Mouse (Mus musculus): ENCODE results near the gene Pmfbp1. TPM values are rescaled to one million over a fixed set of nuclear protein-coding genes. Genes with fewer than 3 reads are reported as not detected.

The Pmfbp1 gene
- polyA plus RNA-seq, 1 experiment: 0.02 TPM

DNA sequence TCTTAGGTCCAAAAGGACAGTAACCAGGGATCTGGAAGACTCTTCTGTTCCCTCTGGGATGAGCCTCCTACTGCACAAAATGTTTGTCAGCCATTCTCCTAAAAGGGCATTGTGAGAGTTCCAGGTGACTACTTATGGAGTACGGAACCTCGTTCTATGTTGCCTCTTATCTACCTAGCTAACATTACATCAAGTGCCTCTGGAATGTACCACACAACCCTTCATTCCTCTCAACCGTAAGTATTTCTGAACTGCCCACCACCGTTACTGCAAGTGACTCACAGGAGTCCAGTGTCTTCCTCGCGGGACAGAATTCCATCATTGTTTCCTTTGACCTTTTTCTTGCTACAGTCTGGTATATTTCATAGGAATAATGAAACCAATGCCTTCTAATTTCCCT is 1.0 kb upstream of the Pmfbp1 start:
- H3K4me3 ChIP-seq (replicated peaks; ENCODE audit: extremely low read depth, low read depth, low read length): no peak overlapping the region
- WGBS: 68% methylated on average over 6 of the region's 6 CpGs
- no peak for DNase-seq
- TF ChIP-seq POLR2A (IDR thresholded peaks at IDR 0.05; ENCODE audit: borderline replicate concordance, extremely low read depth, low read depth, low read length) (no peak), CTCF (IDR thresholded peaks at IDR 0.05; ENCODE audit: insufficient read depth, low read length) (no peak)
- H3K4me1 ChIP-seq (ENCODE audit: control insufficient read depth, insufficient read depth, low read length): no peaks in the 10 kb centered on the region

DNA sequence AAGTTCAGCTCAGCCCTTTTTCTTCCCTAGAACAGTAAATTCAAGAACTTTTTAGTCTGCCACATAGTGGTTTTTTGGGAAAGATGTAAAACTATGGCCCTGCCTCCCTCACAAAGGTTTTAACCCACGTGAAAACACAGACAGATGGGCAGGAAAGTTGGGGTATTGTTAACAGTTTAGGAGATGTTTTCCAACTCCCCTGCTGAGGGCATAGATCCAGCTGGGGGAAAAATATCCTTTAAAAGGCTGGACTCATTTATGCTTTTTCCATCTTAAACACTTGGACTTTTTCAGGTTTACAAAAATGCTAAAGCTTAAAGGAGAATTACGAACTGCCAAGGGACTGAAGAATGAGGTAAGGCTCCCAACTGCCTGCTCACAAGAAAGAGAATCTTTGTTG is 774 bp downstream of the Pmfbp1 start:
- WGBS: 65% methylated on average over 2 of the region's 2 CpGs

DNA sequence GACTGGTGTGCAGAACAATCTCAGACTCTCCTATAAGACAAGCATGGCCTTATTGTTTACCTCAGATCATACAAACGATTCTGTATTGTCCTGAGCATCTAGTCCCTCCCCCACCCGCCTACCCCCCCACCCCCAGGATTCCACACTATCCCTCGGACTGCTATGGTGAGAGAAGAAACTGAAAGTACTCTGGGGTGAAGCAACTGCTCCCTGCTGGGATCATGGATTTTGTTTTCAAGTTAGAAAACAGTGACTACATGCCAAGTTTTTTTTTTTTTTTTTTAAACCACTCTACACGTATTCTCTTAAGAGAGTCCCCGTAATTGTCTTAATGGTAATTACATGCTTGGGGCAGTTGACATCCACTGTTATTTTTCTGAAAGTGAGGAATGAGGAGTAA is 3.6 kb downstream of the Pmfbp1 start:
- TF ChIP-seq CTCF (IDR thresholded peaks at IDR 0.05; ENCODE audit: insufficient read depth, low read length) (no peak), POLR2A (IDR thresholded peaks at IDR 0.05; ENCODE audit: borderline replicate concordance, extremely low read depth, low read depth, low read length) (no peak)
- WGBS: 51% methylated on average over 5 of the region's 5 CpGs
- no peak overlapping the region for H3K4me3 ChIP-seq (replicated peaks; ENCODE audit: extremely low read depth, low read depth, low read length)
- DNase-seq: no peak
- H3K4me1 ChIP-seq (ENCODE audit: control insufficient read depth, insufficient read depth, low read length): no peaks in the 10 kb centered on the region

More for the DNA sequence above, 774 bp downstream of the Pmfbp1 start:
- no peak for DNase-seq
- no peak for TF ChIP-seq POLR2A (IDR thresholded peaks at IDR 0.05; ENCODE audit: borderline replicate concordance, extremely low read depth, low read depth, low read length)
- no peak for TF ChIP-seq CTCF (IDR thresholded peaks at IDR 0.05; ENCODE audit: insufficient read depth, low read length)
- Histone ChIP-seq H3K4me3 (replicated peaks; ENCODE audit: extremely low read depth, low read depth, low read length) (no peak overlapping the region), H3K4me1 (ENCODE audit: control insufficient read depth, insufficient read depth, low read length) (no peaks in the 10 kb centered on the region)

DNA sequence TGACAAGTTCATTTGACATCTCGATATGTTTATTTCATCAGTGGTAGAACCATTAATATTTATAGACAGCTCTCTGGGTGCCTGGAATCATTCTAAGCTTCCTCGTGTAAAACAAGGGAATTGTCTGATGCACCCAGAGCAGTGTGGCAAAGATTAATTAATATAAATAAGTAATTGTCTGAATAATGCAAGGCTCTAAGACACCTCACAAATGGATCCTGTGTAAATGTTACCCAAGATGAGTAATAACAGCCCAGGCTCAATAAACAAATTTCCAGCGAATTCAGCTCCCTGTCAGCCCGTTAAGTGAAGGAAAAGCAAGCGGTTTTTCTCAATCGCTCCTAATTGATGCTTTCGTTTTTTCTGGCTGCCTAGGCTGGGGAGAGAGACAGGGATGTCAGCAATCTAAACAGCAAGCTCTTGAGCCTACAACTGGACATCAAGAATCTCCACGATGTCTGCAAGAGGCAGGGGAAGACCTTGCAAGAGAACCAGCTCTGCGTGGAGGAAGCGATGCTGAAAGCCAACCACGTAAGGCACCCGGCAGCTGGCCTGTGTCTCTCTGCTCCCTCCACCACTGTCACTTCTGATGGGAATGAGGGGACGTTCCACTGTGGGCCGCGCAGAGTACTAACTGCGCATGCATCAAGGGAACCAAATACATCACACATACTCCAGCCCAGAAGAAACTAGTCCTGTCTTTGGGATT is 5.3 kb downstream of the Pmfbp1 start:
- no peak for TF ChIP-seq CTCF (IDR thresholded peaks at IDR 0.05; ENCODE audit: insufficient read depth, low read length)
- TF ChIP-seq POLR2A (IDR thresholded peaks at IDR 0.05; ENCODE audit: borderline replicate concordance, extremely low read depth, low read depth, low read length): no peak
- WGBS: 65% methylated on average over 16 of the region's 16 CpGs
- DNase-seq: peak; percentile 5
- no peaks in the 10 kb centered on the region for H3K4me1 ChIP-seq (ENCODE audit: control insufficient read depth, insufficient read depth, low read length)
- no peak overlapping the region for H3K4me3 ChIP-seq (replicated peaks; ENCODE audit: extremely low read depth, low read depth, low read length)

DNA sequence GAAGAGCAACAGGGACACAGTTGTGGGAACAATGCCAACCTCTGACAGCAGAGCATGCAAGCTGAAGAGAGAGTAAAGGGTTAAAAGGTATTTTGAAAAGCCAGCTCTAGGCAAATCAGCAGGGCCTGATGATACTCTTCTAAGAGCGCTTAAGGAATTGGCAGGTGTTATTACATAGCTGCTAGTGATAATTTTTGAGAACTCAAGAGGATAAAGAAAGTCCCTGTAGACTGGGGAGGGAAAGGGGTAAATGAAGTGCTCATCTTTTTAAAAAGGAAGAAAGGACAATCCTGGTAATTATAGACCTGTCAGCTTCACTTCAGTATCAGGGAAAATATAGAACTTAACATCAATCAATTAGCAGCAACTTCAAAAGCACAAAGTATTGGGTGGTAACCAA is 9.7 kb downstream of the Pmfbp1 start:
- DNase-seq: no peak
- TF ChIP-seq CTCF (IDR thresholded peaks at IDR 0.05; ENCODE audit: insufficient read depth, low read length) (no peak), POLR2A (IDR thresholded peaks at IDR 0.05; ENCODE audit: borderline replicate concordance, extremely low read depth, low read depth, low read length) (no peak)
- no peak overlapping the region for H3K4me3 ChIP-seq (replicated peaks; ENCODE audit: extremely low read depth, low read depth, low read length)
- WGBS: 72% methylated on average over 1 of the region's 1 CpGs
- H3K4me1 ChIP-seq (ENCODE audit: control insufficient read depth, insufficient read depth, low read length): no peaks in the 10 kb centered on the region

DNA sequence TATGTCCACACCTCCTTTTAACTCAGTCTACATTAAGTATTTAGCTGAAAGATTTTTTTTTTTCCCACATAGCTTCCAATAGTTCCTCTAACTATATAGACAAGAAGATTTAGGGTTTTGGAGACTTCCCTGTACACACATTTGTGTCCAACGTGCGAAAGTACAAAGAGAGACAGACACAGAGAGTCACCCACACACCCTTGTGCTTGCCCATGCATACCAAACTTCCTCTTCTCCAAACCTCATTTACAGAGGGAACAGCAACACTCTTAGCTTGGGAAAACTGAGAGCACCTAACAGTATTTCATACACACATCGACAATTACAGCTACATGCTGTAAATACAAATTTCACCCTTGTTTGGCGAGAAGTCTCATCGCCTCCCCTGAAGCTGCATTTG is 11.7 kb downstream of the Pmfbp1 start:
- DNase-seq: no peak
- H3K4me1 ChIP-seq (ENCODE audit: control insufficient read depth, insufficient read depth, low read length): no peaks in the 10 kb centered on the region
- WGBS: 84% methylated on average over 5 of the region's 5 CpGs
- H3K4me3 ChIP-seq (replicated peaks; ENCODE audit: extremely low read depth, low read depth, low read length): no peak overlapping the region
- no peak for TF ChIP-seq POLR2A (IDR thresholded peaks at IDR 0.05; ENCODE audit: borderline replicate concordance, extremely low read depth, low read depth, low read length)
- TF ChIP-seq CTCF (IDR thresholded peaks at IDR 0.05; ENCODE audit: insufficient read depth, low read length): no peak

DNA sequence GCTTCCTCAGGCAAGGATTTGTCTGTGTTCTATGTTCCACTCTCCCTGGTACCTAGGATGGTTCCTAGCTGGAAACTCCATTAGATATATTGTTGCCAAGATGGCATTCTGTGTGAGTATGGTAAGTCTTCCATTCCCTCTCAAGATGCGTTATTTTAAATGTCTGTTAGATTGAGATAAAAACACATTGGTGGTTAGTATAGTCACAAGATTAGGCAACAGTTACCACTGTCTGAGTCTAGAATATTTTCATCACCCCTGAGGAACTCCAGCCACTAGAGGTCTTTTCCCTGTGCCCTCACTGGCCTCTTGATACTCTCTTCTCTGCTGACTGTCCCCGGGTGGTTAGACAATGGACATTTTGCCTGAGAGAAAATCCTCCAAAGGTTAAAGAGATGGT is 30.2 kb downstream of the Pmfbp1 start:
- H3K4me3 ChIP-seq (replicated peaks; ENCODE audit: extremely low read depth, low read depth, low read length): no peak overlapping the region
- DNase-seq: no peak
- no peak for TF ChIP-seq CTCF (IDR thresholded peaks at IDR 0.05; ENCODE audit: insufficient read depth, low read length)
- TF ChIP-seq POLR2A (IDR thresholded peaks at IDR 0.05; ENCODE audit: borderline replicate concordance, extremely low read depth, low read depth, low read length): no peak
- 83% methylated on average over 2 of the region's 2 CpGs for WGBS
- no peaks in the 10 kb centered on the region for H3K4me1 ChIP-seq (ENCODE audit: control insufficient read depth, insufficient read depth, low read length)

DNA sequence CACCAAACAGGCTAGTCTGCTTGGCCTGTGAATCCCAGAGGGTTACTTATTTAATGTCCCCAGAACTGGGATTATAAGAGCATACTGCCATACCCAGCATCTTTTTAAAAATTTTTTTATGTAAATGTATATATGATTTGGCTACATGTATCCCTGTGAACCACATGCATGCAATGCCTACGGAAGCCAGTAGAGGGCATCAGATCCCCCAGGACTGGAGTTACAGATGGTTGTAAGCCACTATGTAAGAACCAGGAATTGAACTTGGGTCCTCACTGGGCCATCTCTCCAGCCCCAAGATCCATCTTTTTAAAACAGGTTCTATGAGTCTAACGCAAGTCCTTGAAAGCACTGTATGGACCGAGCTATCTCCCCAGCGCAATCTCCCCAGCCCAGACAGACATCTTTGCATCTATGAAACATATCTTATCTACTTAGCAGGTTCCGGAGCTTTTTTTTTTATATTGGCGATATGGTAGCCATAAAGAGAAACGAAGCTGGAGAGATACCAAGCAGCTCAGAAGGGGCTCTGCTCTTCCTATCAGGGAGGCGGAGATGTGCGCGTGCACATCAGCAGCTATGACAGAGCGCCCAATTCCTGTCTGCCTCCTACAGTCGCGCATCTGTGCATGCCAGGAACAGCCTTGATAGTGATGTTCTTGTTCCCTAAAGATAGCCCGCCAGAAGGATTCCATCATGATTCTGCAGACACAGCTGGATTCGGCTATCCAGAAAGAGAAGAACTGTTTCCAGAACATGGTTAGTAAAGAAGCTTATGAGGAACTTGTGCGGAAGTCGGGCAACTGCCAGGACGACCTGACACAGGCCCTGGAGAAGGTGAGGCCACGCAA is 41.5 kb downstream of the Pmfbp1 start:
- WGBS: 80% methylated on average over 19 of the region's 19 CpGs
- peak; percentile 32 for DNase-seq

DNA sequence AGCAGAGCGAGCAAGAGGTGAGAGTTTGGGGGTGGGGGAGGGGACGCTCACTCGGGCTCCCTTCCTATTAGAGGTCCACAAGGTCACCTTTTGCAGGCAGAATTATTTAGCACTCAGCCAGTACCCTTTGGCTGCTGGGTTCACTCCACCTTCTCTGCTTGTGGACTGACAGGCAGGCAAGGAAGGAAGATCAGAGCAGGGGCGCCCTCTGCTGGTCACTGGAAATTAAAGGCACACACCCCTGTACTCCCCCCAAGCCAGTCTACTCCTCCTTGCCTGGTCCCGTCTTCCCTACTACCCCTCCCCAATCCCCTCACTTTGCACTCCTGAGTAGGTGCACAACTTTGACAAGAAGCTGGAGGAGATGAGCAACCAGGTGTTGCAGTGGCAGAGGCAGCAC is 42.9 kb downstream of the Pmfbp1 start:
- WGBS: 7% methylated on average over 5 of the region's 5 CpGs
- DNase-seq: peak; percentile 75
- Histone ChIP-seq H3K4me1 (ENCODE audit: control insufficient read depth, insufficient read depth, low read length) (no peaks in the 10 kb centered on the region), H3K4me3 (replicated peaks; ENCODE audit: extremely low read depth, low read depth, low read length) (no peak overlapping the region)
- no peak for TF ChIP-seq POLR2A (IDR thresholded peaks at IDR 0.05; ENCODE audit: borderline replicate concordance, extremely low read depth, low read depth, low read length)
- peak; percentile 75 for TF ChIP-seq CTCF (IDR thresholded peaks at IDR 0.05; ENCODE audit: insufficient read depth, low read length)

More for the DNA sequence above, 41.5 kb downstream of the Pmfbp1 start:
- no peaks in the 10 kb centered on the region for H3K4me1 ChIP-seq (ENCODE audit: control insufficient read depth, insufficient read depth, low read length)
- TF ChIP-seq CTCF (IDR thresholded peaks at IDR 0.05; ENCODE audit: insufficient read depth, low read length) (peak; percentile 37; the same call in 1 of the 2 replicates), POLR2A (IDR thresholded peaks at IDR 0.05; ENCODE audit: borderline replicate concordance, extremely low read depth, low read depth, low read length) (no peak)
- no peak overlapping the region for H3K4me3 ChIP-seq (replicated peaks; ENCODE audit: extremely low read depth, low read depth, low read length)

Data from lung, adult 2 months (tissue).